Mouse (Mus musculus): ENCODE measurements around the gene Olfr1339.

GRCm38 (mm10) chr4:118719838-118720237 is 12.1 kb upstream of the Olfr1339 start, which contains the start of gene Olfr1340:
- TF ChIP-seq GATA1 (IDR thresholded peaks at IDR 0.05; ENCODE audit: low read length) (no peak), TAL1 (IDR thresholded peaks at IDR 0.05; ENCODE audit: low read length) (no peak)
